Mouse (Mus musculus) spleen, adult 18-20 months (tissue): ENCODE results near the gene Ces5a.
"Not testable (repeated sequence)": the region's sequence is repeated elsewhere in the genome, so short reads cannot be mapped to it uniquely, and the experiment has no call there.

Experiments used
- DNase-seq, 2 experiments: peaks; one replicate each; pipeline ENCODE4 v3.0.0; 2022; ENCODE audit warnings: mixed read lengths in 2 of 2

Gene Ces5a

GRCm38 (mm10) chr8:93535730-93536129 lies at the start of gene Ces5a:
Ces5a (minus strand) TSS chr8:93535830.
- no peak for DNase-seq

- no peak for DNase-seq
These were observed 37.2 kb upstream of the Ces5a start for GRCm38 (mm10) chr8:93572841-93573240.

GRCm38 (mm10) chr8:93572095-93572501 lies 36.5 kb upstream of the Ces5a start:
- no peak for DNase-seq

- no peak for DNase-seq
These were observed 35.8 kb upstream of the Ces5a start for GRCm38 (mm10) chr8:93571369-93571985.

GRCm38 (mm10) chr8:93570186-93570530 lies 34.5 kb upstream of the Ces5a start:
- DNase-seq, result no peak

GRCm38 (mm10) chr8:93569311-93570185 lies 33.9 kb upstream of the Ces5a start:
- no peak for DNase-seq

- DNase-seq, result no peak
These were observed 33.0 kb upstream of the Ces5a start for GRCm38 (mm10) chr8:93568666-93569065.

GRCm38 (mm10) chr8:93567086-93567485 lies 31.5 kb upstream of the Ces5a start:
- no peak for DNase-seq

- DNase-seq, result no peak
These were observed 29.0 kb upstream of the Ces5a start for GRCm38 (mm10) chr8:93564634-93565033.

GRCm38 (mm10) chr8:93563551-93563950 lies 27.9 kb upstream of the Ces5a start:
- no peak for DNase-seq

GRCm38 (mm10) chr8:93562557-93563210 lies 27.1 kb upstream of the Ces5a start:
- no peak for DNase-seq

- DNase-seq, result no peak
These were observed 25.6 kb upstream of the Ces5a start for GRCm38 (mm10) chr8:93561271-93561670.

GRCm38 (mm10) chr8:93559696-93560095 lies 24.1 kb upstream of the Ces5a start:
- no peak for DNase-seq

GRCm38 (mm10) chr8:93502634-93503033 lies 33.0 kb downstream of the Ces5a start:
- DNase-seq, result no peak

- no peak for DNase-seq
These were observed 36.2 kb downstream of the Ces5a start for GRCm38 (mm10) chr8:93499437-93499836.

GRCm38 (mm10) chr8:93495330-93495729 lies 40.3 kb downstream of the Ces5a start:
- DNase-seq, result no peak

- no peak for DNase-seq
These were observed 46.9 kb downstream of the Ces5a start for GRCm38 (mm10) chr8:93488743-93489142.

- DNase-seq, result no peak
These were observed 57.4 kb downstream of the Ces5a start for GRCm38 (mm10) chr8:93478211-93478610.

GRCm38 (mm10) chr8:93469733-93470132 lies 65.9 kb downstream of the Ces5a start:
- DNase-seq, result not testable (repeated sequence)

- no peak for DNase-seq
These were observed 81.3 kb downstream of the Ces5a start for GRCm38 (mm10) chr8:93454258-93454877.
